Mouse (Mus musculus): Measurements from ENCODE around the gene Sco1. TPM values are rescaled to one million over a fixed set of nuclear protein-coding genes. Genes with fewer than 3 reads are reported as not detected.

The Sco1 gene
- polyA plus RNA-seq, 1 experiment from 2014 or later, result 21.7 TPM

Small RNAs within 50 kb of the gene (microRNA-seq; reads per million reads assigned to microRNA genes)
- gene Mir6923, result not detected

Other genes starting within 250 kb of the Sco1 start
- gene Pirt, start 140.7 kb upstream of the Sco1 start, polyA plus RNA-seq (2014; fragmentation: Nextera tagmentation; extraction: Ambion mirVana), result not detected in 2 replicates
- not detected in 2 replicates for gene Tmem238l, start 96.0 kb upstream of the Sco1 start, polyA plus RNA-seq (2014; fragmentation: Nextera tagmentation; extraction: Ambion mirVana)
- 0.92 and 1.3 TPM in 2 replicates for gene Tmem220, start 27.5 kb upstream of the Sco1 start, polyA plus RNA-seq (2014; fragmentation: Nextera tagmentation; extraction: Ambion mirVana)
- 33.2 and 35.3 TPM in 2 replicates for gene Adprm, start 76 bp upstream of the Sco1 start, polyA plus RNA-seq (2014; fragmentation: Nextera tagmentation; extraction: Ambion mirVana)
- gene Myh3, start 25.6 kb downstream of the Sco1 start, polyA plus RNA-seq (2014; fragmentation: Nextera tagmentation; extraction: Ambion mirVana), result 4.4 and 4.7 TPM in 2 replicates
- gene Myh2, start 118.4 kb downstream of the Sco1 start, polyA plus RNA-seq (2014; fragmentation: Nextera tagmentation; extraction: Ambion mirVana), result not detected in 2 replicates
- gene Myh1, start 147.4 kb downstream of the Sco1 start, polyA plus RNA-seq (2014; fragmentation: Nextera tagmentation; extraction: Ambion mirVana), result 0.19 and 0.20 TPM in 2 replicates
- 0.35 and 0.48 TPM in 2 replicates for gene Myh4, start 185.4 kb downstream of the Sco1 start, polyA plus RNA-seq (2014; fragmentation: Nextera tagmentation; extraction: Ambion mirVana)
- 0.04 and 0.31 TPM in 2 replicates for gene Myh8, start 224.5 kb downstream of the Sco1 start, polyA plus RNA-seq (2014; fragmentation: Nextera tagmentation; extraction: Ambion mirVana)